Mouse (Mus musculus) heart, postnatal 25 days (tissue): ENCODE measurements at regions not wholly inside any gene's neighbourhood (a gene's known extent, or its start where the extent isn't known, plus 50 kb on each side); places are given as distances from the start of the nearest gene placed in this dataset.
A peak's percentile ranks its signal among the peaks of the same experiment; 100 is the strongest.

Source experiments
- DNase-seq: peaks from one replicate; pipeline ENCODE4 v3.0.0; 2022; ENCODE audit warnings: low spot score
- intact Hi-C: fragments of 180-260 bp; cut with DNase I; formaldehyde crosslinking; loops from one replicate; pipeline ENCODE4 v1.15.1; 2025

DNA sequence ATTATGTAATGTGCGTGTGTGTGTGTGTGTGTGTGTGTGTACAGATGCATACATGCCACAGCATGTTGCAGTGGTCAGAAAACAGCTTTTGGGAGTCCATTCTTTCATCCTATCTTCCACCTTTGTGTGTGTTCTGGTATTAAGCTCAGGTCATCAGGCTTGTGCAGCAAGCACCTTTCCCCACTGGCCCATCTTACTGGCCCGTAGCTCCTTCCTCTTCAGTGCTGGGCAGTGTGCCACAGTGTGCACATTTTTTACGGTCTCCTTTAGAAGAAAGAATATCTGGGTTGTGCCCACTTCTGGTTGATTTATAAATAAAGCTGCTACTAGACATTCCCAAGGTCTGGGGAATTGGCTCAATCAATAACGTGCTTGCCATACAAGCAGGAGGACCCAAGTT lies 105.0 kb downstream of the Inhbb start:
- DNase-seq, result no peak
- intact Hi-C loops, result no loop called here

DNA sequence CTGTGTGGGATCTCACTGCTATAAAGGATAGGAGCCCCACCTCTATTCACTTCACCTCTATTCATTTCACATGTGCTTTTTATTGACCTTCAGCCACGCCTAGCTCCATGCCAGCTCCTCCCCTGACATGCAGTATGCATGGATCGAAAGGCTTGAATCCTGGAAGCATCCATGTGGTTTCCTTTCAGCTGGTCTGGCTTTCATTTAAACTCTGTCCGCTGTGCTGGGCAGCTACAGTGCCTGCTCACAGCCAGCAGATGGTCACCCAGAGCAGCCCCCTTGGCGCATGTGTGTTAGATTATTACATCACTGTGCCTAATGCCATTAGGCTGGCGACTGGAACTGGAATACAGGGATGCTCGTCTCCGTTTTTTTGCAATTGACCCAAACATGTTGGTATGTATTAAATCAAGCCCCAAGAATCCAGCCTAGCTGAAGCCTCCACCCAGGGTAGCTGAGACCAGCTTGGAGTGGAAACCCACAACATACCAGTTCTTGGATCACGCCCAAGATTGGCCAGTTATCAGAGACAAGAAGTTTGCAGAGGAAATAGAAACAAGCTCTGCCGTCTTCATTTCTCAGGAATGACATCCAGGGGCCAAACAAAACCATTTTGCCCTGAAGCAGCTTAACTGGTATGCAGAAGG lies 113.2 kb downstream of the Inhbb start:
- intact Hi-C loops, result no loop called here
- no peak for DNase-seq

DNA sequence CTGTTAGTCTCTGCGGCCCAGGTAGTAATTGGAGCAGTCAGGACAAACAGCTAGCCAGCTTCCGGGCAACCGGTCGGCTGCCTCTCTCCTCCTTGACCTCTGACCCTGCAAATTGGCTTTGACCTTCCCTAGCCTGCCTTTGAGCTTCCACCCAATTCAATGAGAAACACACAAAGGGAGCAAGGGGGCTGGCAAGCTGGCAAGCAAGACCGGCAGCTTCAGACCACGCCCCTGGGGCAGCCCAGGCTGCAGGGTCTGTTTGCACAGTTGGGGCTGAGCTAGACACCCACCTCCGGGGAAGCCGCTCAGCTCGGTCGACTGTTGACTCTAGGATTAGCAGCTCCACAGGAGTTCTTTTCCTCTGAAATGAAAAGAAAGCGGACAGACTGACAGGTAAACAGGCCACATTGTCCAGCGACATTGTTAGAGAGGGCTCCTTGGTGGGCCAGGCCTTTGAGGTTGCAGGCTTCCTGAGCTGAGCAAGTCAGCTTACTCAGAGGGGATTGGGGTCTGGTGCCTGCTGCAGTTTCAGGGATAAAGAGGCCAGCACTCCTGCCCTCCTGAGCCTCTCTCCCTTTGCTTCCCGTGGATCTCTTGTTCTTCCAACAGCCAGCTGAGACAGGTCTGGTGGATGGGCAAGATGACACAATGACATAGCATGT lies 116.6 kb downstream of the Inhbb start:
- intact Hi-C loops, result no loop called here

DNA sequence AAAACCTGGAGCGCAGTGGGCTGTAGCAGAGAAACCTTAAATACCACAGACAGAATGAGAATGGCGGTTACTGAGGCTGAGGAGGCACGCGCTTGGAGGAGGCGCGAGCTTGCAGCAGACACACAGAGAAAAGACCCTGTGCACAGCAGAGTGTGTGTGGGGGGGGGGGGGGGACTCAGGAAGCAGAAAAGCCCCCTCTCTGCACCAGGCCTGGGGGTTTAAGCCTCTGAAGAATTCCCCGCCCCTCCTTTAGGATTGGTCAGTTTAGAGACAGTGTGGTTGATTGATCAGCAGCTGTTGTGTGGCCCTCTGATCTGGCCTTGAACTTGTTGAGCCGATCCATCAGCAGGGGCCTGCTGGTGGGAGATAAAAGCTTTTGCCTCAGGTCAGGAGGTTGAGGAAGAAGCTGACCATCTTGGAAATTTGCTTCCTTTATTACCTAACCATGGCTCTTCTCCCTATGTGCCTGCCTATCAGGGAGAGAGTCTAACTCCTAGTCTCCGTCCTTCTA lies 117.5 kb downstream of the Inhbb start:
- intact Hi-C loops, result no loop called here
- DNase-seq, result no peak

More for the DNA sequence above, 116.6 kb downstream of the Inhbb start:
- DNase-seq, result no peak

DNA sequence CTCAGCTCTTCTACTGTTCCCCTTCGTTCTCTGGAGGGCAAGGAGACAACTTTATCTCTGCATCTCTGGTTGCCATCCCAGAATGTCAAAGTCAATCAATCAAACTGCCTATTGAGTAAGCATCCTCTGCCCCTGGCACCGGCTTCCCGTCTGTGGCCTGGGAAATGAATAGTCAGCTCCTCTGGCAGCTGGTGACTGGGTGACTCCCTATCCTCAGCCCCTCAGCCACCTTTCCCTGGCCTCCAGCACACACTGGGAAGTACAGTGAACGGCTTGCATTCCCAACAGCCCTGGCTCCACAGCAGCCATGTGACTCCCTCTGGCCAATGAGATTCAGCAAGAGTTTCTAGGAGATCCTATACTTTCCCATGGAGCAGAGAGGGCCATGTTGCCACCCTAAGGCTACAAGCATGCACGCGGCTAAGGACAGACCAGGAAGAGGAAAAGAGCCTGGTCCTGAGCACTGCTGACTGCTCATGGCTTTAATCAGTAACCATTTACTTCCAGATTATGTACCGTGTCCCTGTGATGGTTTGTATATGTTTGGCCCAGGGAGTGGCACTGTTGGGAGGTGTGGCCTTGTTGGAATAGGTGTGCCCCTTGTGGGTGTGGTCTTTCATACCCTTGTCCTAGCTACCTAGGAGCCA lies 119.6 kb downstream of the Inhbb start:
- no peak for DNase-seq
- intact Hi-C loops, result no loop called here

DNA sequence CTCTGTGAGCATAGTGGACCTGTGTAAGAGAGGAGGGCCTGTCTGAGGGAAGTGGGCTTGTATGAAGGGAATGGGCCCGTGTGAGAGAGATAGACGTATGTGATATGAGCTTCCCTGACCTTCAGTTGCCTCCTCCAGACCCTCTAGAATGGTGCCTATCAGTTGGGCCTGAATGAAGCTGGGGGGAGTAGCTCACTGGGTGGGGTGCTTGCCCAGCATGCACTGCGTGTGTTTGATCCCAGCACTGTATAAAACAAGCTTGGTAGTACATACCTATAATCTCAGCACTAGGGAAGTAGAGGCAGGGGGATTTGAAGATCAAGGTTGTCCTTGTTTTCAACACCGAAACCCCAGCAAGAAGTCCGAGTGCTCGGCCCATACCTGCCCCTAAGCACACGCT lies 120.1 kb downstream of the Inhbb start:
- no peak for DNase-seq
- intact Hi-C loops, result no loop called here

DNA sequence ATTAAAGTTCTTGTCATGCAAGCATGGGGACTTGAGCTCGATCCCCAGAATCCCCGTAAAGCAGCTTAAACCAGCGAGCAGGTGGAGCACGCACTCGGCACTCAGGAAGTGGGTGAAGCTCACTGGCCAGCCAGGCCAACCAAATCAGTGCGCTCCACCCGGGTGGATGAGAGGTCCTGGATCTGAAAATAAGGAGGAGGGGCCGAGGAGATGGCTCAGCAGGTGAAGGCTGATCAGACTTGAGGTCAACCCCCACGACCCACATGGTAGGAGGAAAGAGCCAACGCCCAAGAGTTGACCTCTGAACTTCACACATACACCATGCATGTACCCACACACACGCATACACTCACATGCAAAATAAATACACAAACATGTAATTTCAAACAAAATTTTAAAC lies 120.8 kb downstream of the Inhbb start:
- intact Hi-C loops, result no loop called here
- DNase-seq, result no peak

DNA sequence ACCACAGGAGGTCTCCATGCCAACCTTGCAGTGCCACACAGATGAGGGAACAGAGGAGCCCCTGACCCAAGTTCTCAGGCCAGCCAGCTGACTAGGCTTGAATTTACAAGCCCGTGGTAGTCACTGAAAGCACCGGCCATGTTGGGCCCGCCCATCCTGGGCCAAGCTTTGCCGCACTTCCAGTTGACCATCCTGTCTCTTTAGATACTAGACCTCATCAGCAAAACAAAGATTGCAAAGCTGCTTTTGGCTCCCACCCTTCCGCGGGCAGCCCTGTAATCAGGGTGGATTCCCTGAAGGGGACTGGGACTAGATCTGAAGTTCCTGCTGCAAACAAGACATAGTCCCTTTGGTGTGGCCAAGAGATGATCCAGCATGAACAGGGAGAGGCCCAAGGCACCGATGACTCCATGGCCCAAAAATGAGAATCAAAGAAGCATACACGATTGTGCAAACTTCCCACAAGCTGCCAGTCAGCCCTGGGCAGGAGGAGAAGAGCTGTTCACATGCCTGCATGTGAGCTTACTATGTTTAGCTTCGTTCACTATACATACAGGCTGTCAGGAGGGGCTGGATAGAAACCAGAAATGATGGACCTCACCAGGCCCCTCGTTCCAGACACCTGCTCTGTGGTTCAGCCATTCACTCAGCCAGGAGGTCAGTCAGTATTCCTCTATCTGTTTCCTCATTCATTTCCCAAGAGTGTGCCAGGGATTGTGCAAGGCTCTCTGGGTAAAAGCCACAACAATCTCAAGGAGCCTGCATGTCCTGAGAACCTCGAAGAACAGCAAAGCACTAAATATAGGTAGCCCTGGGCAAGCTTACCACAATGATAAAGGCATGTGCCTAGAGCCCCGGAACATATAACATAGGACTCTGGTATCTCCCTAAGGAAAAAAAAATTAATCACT lies 122.0 kb downstream of the Inhbb start:
- intact Hi-C loops, result no loop called here
- no peak for DNase-seq

DNA sequence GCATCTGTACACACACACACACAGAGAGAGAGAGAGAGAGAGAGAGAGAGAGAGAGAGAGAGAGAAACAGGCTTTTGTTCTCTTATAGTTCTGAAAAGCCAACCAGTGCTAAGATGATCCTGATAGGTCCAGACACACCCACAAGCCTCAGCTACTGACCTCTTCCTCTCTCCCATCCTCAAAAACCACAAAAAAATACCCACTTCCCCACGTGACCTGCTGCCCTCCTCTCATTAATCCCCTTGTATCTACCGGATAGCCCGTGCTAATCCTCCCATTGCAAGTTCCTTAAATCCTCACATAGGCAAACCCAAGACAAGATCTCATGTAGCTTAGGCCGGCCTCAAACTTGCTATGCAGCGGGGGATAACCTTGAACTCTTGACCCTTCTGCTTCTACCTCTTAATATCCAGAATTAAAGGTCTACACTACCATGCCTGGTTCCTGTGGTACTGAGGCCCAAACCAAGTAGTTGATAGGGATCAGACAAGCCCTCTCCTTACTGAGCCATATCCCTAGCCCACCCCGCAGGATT lies 123.3 kb downstream of the Inhbb start:
- no peak for DNase-seq
- intact Hi-C loops, result no loop called here

DNA sequence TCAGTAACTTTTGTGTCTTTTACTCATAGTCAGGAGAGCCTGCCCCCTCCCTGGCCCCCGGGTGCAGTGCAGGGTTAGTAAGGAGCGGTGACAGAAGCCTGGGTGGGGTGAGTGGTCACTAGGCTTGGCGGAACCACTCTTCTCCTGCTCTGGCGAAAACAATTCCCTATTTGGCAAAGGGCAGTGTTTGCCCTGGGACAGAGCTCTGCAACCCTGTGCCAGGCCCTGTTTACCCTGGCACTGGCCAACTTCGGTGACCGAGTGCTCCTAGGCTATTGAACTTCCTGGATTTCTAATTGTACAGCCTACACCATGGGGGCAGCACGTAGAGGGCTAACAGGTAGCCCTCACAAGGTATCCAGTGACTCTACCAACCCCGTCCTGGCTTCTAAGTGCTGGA lies 126.9 kb downstream of the Inhbb start:
- DNase-seq, result peak; percentile 15
- intact Hi-C loops, result no loop called here

DNA sequence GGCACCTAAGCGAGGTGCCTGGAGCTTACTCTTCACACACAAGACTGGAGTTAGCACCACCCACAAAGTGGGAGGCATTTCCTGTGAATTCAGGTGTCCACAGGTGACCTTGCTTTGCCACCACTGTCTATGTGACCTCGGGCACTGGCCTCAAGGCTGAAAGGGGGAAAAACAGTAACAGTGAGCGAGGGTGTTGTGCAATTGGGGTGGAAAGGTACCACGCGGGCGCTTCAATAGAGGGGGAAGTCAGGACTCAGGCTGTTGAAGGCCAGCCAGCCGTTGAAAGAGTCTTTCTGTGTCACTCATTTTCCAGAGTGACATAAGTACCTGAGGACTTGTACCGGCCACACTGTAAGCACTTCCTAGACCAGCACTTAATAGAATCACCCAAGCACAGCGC lies 128.2 kb downstream of the Inhbb start:
- intact Hi-C loops, result no loop called here
- DNase-seq, result no peak

DNA sequence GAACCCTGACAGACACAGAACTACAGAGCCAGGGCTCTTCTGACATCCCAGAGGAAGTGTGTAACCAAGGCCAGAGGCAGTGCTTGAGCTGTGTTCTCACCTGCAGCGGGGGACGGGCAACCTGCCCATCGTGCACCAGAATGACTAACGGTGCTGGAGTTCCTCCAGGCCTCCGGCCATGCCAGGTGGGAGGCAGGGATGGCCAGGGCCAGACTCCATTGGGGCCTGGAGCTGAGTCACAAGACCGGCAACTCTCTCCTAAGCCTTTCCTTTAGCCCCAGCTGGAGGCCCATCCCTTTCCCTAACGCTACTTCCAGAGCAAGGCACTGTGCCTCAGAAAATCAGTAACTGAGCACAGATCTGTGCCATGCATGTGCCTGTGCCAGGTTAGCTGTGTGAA lies 129.8 kb downstream of the Inhbb start:
- peak; percentile 40 for DNase-seq
- intact Hi-C loops, result no loop called here

DNA sequence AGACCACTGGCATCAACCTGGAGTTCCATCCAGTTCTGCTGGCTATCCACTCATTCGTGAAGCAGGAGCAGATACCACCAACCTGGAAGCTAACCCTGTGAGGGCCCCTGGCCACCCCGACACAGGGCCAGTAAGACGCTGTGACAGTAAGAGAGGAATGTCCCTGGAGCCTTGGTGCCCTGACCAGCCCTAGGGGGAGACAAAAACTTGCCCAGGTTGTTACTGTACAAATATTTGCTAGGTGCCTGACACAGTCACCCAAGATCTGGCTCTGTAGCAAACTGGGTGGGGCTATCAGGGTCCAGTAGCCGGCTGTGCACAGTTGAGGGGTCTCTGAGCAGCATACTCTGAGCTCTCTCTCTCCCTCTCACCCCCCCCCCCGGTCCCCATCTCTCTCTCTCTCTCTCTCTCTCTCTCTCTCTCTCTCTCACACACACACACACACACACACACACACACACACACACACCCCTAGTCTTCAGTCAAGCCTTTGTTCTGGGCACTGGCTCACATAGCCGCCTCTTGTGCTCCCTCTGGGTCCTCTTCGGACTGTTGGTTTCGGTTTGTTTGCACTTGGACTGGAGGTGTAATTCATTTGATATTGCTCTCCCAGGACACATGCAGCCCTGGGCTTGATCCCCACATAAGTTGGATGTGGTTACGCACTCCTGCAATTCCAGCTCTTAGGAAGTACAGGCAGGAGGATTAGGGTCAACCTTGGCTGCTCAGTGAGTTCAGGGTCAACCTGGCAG lies 131.7 kb downstream of the Inhbb start:
- intact Hi-C loops, result no loop called here
- DNase-seq, result no peak

DNA sequence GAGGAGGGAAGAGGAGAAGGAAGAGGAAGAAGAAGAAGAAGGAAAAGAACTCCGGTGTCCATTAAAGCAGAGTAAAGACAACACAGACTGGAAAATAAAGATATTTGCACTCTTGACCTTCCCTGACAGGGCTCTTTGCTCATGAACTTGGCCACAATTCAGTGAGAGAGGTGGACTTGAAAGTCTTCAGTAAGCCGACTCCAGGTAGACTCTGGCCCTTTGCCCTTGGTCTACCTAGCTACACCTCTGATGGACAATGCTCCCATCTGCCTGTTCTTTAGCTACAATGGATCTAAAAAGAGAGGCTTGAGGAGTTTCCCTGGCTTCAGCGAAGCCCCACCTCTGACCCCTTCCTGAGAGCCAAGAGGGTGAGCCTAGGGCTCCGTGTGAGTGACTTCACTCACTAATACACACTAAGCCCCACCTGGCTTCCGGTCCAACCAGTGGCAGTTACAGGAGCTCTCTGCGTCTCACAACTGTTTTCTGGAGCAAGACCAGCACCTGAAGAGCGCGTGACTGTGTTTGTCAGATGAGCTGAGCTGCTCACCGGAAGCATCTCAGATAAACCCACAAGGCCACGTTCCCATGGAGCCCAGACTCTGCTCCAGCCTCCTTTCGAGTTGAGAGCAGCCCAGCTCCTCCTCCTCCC lies 132.4 kb downstream of the Inhbb start:
- DNase-seq, result no peak

DNA sequence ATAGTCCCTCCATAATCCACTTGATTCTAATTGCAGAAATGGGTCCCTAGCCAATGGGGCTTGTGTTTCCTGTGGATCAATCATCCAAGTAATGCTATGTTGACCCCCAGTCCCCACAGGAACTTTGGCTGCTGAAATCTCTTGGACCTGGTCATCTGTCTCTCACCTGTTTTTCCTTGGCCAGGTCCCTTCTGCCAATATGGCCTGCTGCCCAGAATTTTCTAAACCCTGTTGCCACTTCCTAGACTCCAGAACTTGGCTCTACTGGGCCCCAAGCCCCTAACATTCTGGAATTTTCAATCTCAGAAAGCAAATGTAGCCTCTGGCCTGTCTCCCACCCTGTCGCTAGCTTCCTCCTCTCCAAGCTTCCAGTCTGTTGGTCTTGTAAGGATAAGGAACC lies 139.6 kb downstream of the Inhbb start:
- intact Hi-C loops, result no loop called here
- DNase-seq, result no peak

More for the DNA sequence above, 132.4 kb downstream of the Inhbb start:
- intact Hi-C loops, result no loop called here

DNA sequence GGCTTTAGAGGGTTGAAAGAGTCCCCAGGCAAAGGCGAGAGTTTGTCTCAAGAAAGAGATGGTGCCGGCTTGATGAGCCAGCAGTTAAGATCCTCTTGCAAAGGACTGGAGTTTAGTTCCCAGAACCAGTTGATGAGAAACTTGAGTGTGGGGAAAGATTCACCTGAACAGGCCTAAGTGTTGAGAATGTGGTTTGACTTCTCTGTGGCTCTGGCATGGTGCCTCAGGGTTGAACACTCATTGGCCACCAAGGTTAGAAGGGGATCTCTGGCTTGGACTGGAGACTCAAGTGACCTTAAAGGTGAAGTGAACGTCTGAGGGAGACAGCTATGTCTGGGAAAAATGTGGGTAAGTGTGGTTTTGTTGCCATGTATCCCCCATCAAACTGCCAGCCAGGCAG lies 142.8 kb downstream of the Inhbb start:
- intact Hi-C loops, result no loop called here
- no peak for DNase-seq

DNA sequence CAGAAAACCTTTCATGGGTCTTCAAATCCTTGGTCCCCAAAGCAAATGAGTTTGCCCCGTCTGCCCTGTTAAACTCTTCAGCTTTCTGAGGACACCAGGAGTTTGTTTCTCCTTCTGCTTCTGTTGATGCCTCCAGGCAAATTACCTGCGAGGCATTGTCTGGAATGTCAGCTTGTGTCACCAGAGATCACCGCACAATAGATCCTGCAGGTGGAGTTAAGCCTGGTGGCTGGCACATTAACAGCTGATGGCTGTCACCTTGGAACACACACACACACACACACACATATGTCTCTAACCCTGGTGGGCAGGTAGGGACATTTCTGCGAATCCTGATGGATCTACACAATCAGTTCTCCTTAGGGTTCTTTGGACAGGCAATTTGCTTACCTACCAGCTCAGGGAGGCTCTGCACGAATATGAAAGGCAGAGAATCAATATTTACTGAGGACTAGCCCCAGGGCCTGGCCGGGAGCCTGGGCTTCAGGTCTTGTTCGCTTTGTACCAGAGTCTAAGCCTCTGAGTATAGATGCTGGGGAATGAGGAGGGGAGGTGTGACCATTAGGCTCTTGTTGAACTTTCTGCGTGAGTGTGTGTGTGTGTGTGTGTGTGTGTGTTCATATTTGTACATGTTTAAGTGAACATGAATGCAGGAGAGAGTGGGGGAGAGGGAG lies 143.4 kb downstream of the Inhbb start:
- intact Hi-C loops, result no loop called here
- DNase-seq, result no peak

DNA sequence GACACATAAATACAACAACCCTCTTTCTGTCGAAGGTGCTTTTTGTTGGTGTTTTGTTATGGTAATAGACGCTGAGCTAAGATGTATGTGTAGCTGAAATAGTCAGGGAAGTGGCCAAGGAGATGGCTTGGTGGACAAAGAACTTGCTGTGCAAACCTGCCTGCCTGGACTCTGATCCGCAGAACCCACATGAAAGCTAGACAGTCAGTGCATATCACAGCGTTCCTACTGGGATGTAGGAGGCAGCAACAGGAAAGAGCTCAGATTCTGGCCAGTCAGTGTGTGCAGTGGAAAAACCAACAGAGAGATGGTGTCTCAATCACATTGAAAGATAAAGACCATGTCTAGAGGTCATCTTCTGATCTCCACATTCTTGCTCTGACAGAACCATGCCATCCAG lies 144.1 kb downstream of the Inhbb start:
- DNase-seq, result no peak

More for the DNA sequence above, 144.1 kb downstream of the Inhbb start:
- intact Hi-C loops, result no loop called here
